Mouse (Mus musculus) liver, postnatal 0 days (tissue): ENCODE data around the gene Celf2. TPM values are rescaled to one million over a fixed set of nuclear protein-coding genes. Genes with fewer than 3 reads are reported as not detected.

Source experiments
- ATAC-seq: fragments of 200-750 bp; cut with Nextera tagmentation; 2 replicates; pipeline ENCODE4 v1.8.0; 2017; ENCODE audit warnings: mild to moderate bottlenecking, moderate library complexity
- DNase-seq: peaks from one replicate; pipeline ENCODE4 v3.0.0-alpha.2; 2016
- H3K27ac ChIP-seq: fragments of 300-500 bp; sonication (generic); 2 replicates; pipeline ENCODE4 v1.5.1; 2014; ENCODE audit warnings: antibody characterized with exemption, moderate library complexity, mild to moderate bottlenecking, low read depth
- H3K27me3 ChIP-seq: fragments of 300-500 bp; sonication (generic); 2 replicates; pipeline ENCODE4 v1.6.1; 2014; ENCODE audit warnings: low read length, control low read depth, mixed read lengths; ENCODE audit not compliant: insufficient read depth
- H3K36me3 ChIP-seq: fragments of 300-500 bp; sonication (generic); replicated peaks from 2 replicates; pipeline ENCODE4 v1.6.1; 2014; ENCODE audit warnings: mild to moderate bottlenecking, control low read depth, low read length, moderate library complexity, mixed read lengths; ENCODE audit not compliant: insufficient read depth
- H3K4me1 ChIP-seq: fragments of 300-500 bp; sonication (generic); 2 replicates; pipeline ENCODE4 v1.6.1; 2014; ENCODE audit warnings: antibody characterized with exemption, mild to moderate bottlenecking, control low read depth; ENCODE audit not compliant: insufficient read depth
- H3K4me2 ChIP-seq: fragments of 300-500 bp; sonication (generic); 2 replicates; pipeline ENCODE4 v1.6.1; 2014; ENCODE audit warnings: low read depth, mild to moderate bottlenecking, low read length, moderate library complexity, mixed read lengths
- H3K4me3 ChIP-seq: fragments of 300-500 bp; sonication (generic); 2 replicates; pipeline ENCODE4 v1.5.1; 2014; ENCODE audit warnings: low read depth, low read length
- H3K9ac ChIP-seq: fragments of 300-500 bp; sonication (generic); replicated peaks from 2 replicates; pipeline ENCODE4 v1.6.1; 2014; ENCODE audit warnings: mild to moderate bottlenecking, moderate library complexity
- H3K9me3 ChIP-seq: fragments of 300-500 bp; sonication (generic); 2 replicates; pipeline ENCODE4 v1.6.1; 2016; ENCODE audit warnings: mild to moderate bottlenecking, control low read depth, low read length, mixed read lengths
- CTCF ChIP-seq: sonication (generic); IDR thresholded peaks from 2 replicates; pipeline ENCODE4 v1.5.1; 2016; ENCODE audit warnings: antibody characterized with exemption, low read depth
- EP300 ChIP-seq: IDR thresholded peaks from 2 replicates; pipeline ENCODE4 v1.6.1; 2016; ENCODE audit warnings: antibody characterized with exemption, low read depth, mild to moderate bottlenecking
- WGBS: fragments of 180-500 bp; shearing (Covaris S2); extraction: QIAGEN DNeasy Blood & Tissue Kit; methylation state at CpG from one replicate; pipeline ENCODE4 v1.1.7; 2014; ENCODE audit not compliant: insufficient replicate concordance; 5-methylcytosine and 5-hydroxymethylcytosine counted together
- polyA plus RNA-seq: library from polyadenylated mRNA; unstranded; fragments of >200 nt; fragmentation: Nextera tagmentation; extraction: Ambion mirVana; gene quantifications from 2 replicates; pipeline ENCODE4 v1.2.1, GENCODE M21; 2015

Gene Celf2
- polyA plus RNA-seq, 1 experiment from 2014 or later, result 13.5 TPM

GRCm38 (mm10) chr2:6651697-6652096 lies 857.7 kb downstream of the Celf2 start:
- Histone ChIP-seq H3K36me3 (no peaks in the 10 kb centered on the region), H3K27ac (no peak overlapping the region), H3K4me1 (no peaks in the 10 kb centered on the region), H3K9me3 (no peaks in the 10 kb centered on the region), H3K4me3 (no peak overlapping the region), H3K27me3 (no peaks in the 10 kb centered on the region), H3K9ac (no peak overlapping the region), H3K4me2 (no peak overlapping the region)
- DNase-seq (no peak), ATAC-seq (no peak)
- 58% methylated on average over 1 of the region's 1 CpGs for WGBS
- no peak for TF ChIP-seq EP300
- TF ChIP-seq CTCF, result no peak

DNA sequence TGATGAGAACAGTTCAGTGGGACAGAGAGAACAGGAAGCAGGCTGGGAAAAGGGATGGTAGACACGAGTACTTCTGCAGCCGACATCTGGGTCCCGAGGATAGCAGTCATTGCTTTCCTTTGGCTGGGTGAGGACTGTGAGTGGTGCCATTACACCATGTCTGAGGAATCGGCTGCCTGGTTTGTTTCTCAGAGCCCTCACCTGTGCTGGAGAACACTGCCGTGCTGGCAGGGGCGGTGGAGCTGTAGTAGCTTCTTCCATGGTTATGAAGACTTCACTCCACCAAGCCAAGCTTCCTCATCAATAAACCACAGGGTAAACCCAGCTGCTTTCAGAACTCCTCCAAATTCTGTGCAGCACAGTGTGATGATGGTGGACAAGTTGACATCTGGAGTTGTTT lies 860.5 kb downstream of the Celf2 start:
- H3K27me3 ChIP-seq, result no peaks in the 10 kb centered on the region
- H3K27ac ChIP-seq, result no peak overlapping the region
- no peak for TF ChIP-seq EP300
- no peak for TF ChIP-seq CTCF
- no peaks in the 10 kb centered on the region for H3K36me3 ChIP-seq
- H3K9ac ChIP-seq, result no peak overlapping the region
- H3K4me3 ChIP-seq, result no peak overlapping the region
- no peak for DNase-seq
- WGBS, result 78% methylated on average over 6 of the region's 6 CpGs
- no peaks in the 10 kb centered on the region for H3K4me1 ChIP-seq
- no peak for ATAC-seq
- no peaks in the 10 kb centered on the region for H3K9me3 ChIP-seq
- H3K4me2 ChIP-seq, result no peak overlapping the region

- no peak for ATAC-seq
- Histone ChIP-seq H3K9me3 (no peaks in the 10 kb centered on the region), H3K36me3 (no peaks in the 10 kb centered on the region), H3K4me1 (no peaks in the 10 kb centered on the region), H3K4me3 (no peak overlapping the region), H3K27ac (no peak overlapping the region), H3K4me2 (no peak overlapping the region), H3K27me3 (no peaks in the 10 kb centered on the region), H3K9ac (no peak overlapping the region)
- TF ChIP-seq EP300 (no peak), CTCF (no peak)
- WGBS, result 88% methylated on average over 4 of the region's 4 CpGs
- DNase-seq, result no peak
These were observed 862.3 kb downstream of the Celf2 start for GRCm38 (mm10) chr2:6647028-6647427.

GRCm38 (mm10) chr2:6646325-6646724 lies 863.0 kb downstream of the Celf2 start:
- H3K36me3 ChIP-seq, result no peaks in the 10 kb centered on the region
- peak; percentile 88 for ATAC-seq
- no peak overlapping the region for H3K4me2 ChIP-seq
- 49% methylated on average over 3 of the region's 3 CpGs for WGBS
- DNase-seq, result no peak
- no peaks in the 10 kb centered on the region for H3K4me1 ChIP-seq
- no peaks in the 10 kb centered on the region for H3K27me3 ChIP-seq
- no peak overlapping the region for H3K27ac ChIP-seq
- H3K9ac ChIP-seq, result no peak overlapping the region
- H3K9me3 ChIP-seq, result no peaks in the 10 kb centered on the region
- TF ChIP-seq EP300 (no peak), CTCF (no peak)
- H3K4me3 ChIP-seq, result no peak overlapping the region

DNA sequence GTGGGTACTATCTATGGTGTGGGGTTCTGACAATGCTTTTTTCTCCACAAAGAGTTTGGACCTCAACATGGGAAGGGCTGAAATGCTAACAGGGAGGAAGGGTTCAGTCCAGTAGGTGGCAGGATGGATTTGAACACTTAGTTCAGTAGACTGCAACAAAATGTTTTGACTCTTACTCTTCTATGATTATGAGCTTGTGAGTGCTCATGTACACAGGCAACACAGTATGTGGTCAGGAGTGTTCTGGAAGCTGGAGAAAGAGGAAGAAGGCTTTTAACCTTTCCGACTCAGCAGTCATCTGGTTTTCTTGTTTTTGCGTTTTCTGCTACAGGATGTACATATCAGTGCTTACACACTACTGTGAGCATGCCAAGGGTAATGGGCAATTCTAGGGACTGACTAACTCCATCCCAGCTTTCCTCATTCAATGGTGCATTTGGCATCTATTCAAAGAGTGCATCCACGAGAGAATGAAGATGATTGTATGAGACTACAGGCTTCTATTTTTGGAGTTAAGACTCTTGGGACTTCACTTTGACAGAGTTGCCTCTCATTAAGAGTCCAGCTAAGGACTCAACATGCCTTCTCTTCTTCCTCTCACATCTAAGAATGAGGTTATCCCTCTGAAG lies 867.0 kb downstream of the Celf2 start:
- H3K27me3 ChIP-seq, result no peaks in the 10 kb centered on the region
- no peak overlapping the region for H3K4me2 ChIP-seq
- H3K4me1 ChIP-seq, result no peaks in the 10 kb centered on the region
- DNase-seq, result no peak
- no peaks in the 10 kb centered on the region for H3K36me3 ChIP-seq
- TF ChIP-seq CTCF (peak; percentile 32), EP300 (no peak)
- H3K9me3 ChIP-seq, result no peaks in the 10 kb centered on the region
- no peak overlapping the region for H3K27ac ChIP-seq
- H3K9ac ChIP-seq, result no peak overlapping the region
- no peak for ATAC-seq
- 46% methylated on average over 3 of the region's 3 CpGs for WGBS
- no peak overlapping the region for H3K4me3 ChIP-seq

GRCm38 (mm10) chr2:6639370-6639769 lies 870.0 kb downstream of the Celf2 start:
- no peaks in the 10 kb centered on the region for H3K27me3 ChIP-seq
- no peak overlapping the region for H3K4me2 ChIP-seq
- no peaks in the 10 kb centered on the region for H3K36me3 ChIP-seq
- no peaks in the 10 kb centered on the region for H3K9me3 ChIP-seq
- TF ChIP-seq CTCF (no peak), EP300 (no peak)
- DNase-seq (no peak), ATAC-seq (no peak)
- no peaks in the 10 kb centered on the region for H3K4me1 ChIP-seq
- H3K27ac ChIP-seq, result no peak overlapping the region
- H3K4me3 ChIP-seq, result no peak overlapping the region
- 72% methylated on average over 6 of the region's 6 CpGs for whole genome bisulfite sequencing
- H3K9ac ChIP-seq, result no peak overlapping the region
